Mouse (Mus musculus) heart, postnatal 4 days (tissue): ENCODE data around the gene Apoa4. TPM values are rescaled to one million over a fixed set of nuclear protein-coding genes. Genes with fewer than 3 reads are reported as not detected.

Experiments
- DNase-seq: peaks from one replicate; pipeline ENCODE4 v3.0.0; 2021
- total RNA-seq, 2 experiments: library from RNA; stranded (reverse); gene quantifications; 2 replicates each; pipeline ENCODE4 v1.2.3; 2021

Gene Apoa4
- total RNA-seq, 2 experiments from 2014 or later, result not detected

DNA sequence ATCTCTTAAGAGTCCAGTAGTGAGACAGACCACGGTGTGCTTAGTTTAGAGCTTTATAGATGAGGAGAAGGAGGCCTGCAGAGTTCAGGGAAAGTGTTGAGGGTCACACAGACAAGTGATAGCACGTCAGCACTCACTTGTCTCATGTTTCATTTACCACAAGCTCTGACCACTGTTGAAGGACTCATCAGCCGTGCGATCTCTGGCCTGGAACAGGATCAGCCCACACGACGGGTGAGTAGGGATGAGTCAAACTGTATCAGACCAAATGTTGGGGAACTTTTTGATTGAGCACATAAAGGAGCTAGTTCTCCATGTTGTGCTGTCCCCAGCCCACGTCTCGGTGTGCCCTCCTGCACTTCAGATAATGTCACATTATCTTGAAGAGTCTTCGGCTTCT, 34.0 kb downstream of the Apoa4 start:
- DNase-seq, result no peak

- DNase-seq, result peak; percentile 98
Observed at GRCm38 (mm10) chr9:46282631-46283436, 42.3 kb downstream of the Apoa4 start, which contains the start of gene Bud13. Gene Bud13 (plus strand): TSS chr9:46283008.

Other genes with a start within 250 kb of the Apoa4 start
- 100 to 1,000 TPM; 104 TPM for gene Pafah1b2, start 228.0 kb upstream of the Apoa4 start, total RNA-seq
- gene Sik3, start 227.9 kb upstream of the Apoa4 start, total RNA-seq, result 10 to 100 TPM; 64.6 to 66.9 TPM
- under 1 TPM; 0.45 to 0.61 TPM for gene Apoa1, start 12.1 kb upstream of the Apoa4 start, total RNA-seq
- gene Apoc3, start 5.1 kb upstream of the Apoa4 start, total RNA-seq, result not detected
- not detected for gene Apoa5, start 27.9 kb downstream of the Apoa4 start, total RNA-seq
- gene Zpr1, start 32.4 kb downstream of the Apoa4 start, total RNA-seq, result 10 to 100 TPM; 19.3 to 23.5 TPM
- gene Bud13, start 42.3 kb downstream of the Apoa4 start, total RNA-seq, result 10 to 100 TPM; 10.9 to 12.3 TPM
- not detected for gene 4931429L15Rik, start 79.3 kb downstream of the Apoa4 start, total RNA-seq